Mouse (Mus musculus): ENCODE measurements at regions not wholly inside any gene's neighbourhood (a gene's known extent, or its start where the extent isn't known, plus 50 kb on each side); places are given as distances from the start of the nearest gene placed in this dataset.

DNA sequence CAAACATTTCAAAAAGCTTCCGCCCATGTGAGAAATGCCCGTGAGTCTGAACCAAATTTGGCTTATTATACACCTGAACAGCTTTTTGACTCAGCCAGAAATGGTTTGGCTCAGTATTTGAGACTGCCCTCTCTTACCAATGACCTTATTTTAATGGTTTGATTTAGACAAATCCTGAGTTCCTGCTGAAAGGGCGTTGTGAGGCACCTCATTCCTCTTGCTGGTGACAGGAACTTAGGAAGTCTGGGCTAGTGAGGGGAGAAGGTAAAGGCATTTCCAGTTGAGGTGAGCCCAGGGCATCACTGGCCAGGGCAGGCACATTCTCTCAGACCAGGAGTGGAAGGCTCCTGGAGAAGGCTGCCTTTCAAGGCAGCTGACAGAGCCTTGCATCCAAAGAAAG lies 396.1 kb downstream of the Hs3st3b1 start:
- no peak overlapping the region for H3K9ac ChIP-seq (ENCODE audit: low read depth, low read length, severe bottlenecking)
- no peak for ATAC-seq (ENCODE audit: low FRiP score, low read depth)
- no peak overlapping the region for H3K27ac ChIP-seq (replicated peaks; ENCODE audit: low read depth, low read length)
- DNase-seq (ENCODE audit: low spot score) = no peak
- H3K4me2 ChIP-seq (replicated peaks; ENCODE audit: low read depth, low read length, severe bottlenecking) = no peak overlapping the region
- whole genome bisulfite sequencing = 64% methylated on average over 3 of the region's 3 CpGs
- TF ChIP-seq POLR2A (IDR thresholded peaks at IDR 0.05; ENCODE audit: borderline replicate concordance, extremely low read depth, insufficient read depth, insufficient read length) = no peak
- H3K9me3 ChIP-seq (ENCODE audit: control insufficient read depth, low read length) = no peaks in the 10 kb centered on the region
- peaks cover 5% of the 10 kb centered on the region; the same call in 1 of the 2 replicates for H3K4me1 ChIP-seq (ENCODE audit: control insufficient read depth, insufficient read depth, low read length)
- no peak overlapping the region for H3K4me3 ChIP-seq (replicated peaks; ENCODE audit: low read length)
- no peaks in the 10 kb centered on the region for H3K27me3 ChIP-seq (ENCODE audit: control insufficient read depth, insufficient read depth, low read length)
- H3K36me3 ChIP-seq (ENCODE audit: control insufficient read depth, insufficient read depth, low read length) = no peaks in the 10 kb centered on the region

GRCm38 (mm10) chr11:63532752-63533151 lies 389.3 kb downstream of the Hs3st3b1 start:
- H3K4me1 ChIP-seq (ENCODE audit: control insufficient read depth, insufficient read depth, low read length) = peaks cover 6% of the 10 kb centered on the region; the same call in 1 of the 2 replicates
- H3K36me3 ChIP-seq (ENCODE audit: control insufficient read depth, insufficient read depth, low read length) = no peaks in the 10 kb centered on the region
- H3K9ac ChIP-seq (ENCODE audit: low read depth, low read length, severe bottlenecking) = no peak overlapping the region
- H3K27ac ChIP-seq (replicated peaks; ENCODE audit: low read depth, low read length) = no peak overlapping the region
- TF ChIP-seq POLR2A (IDR thresholded peaks at IDR 0.05; ENCODE audit: borderline replicate concordance, extremely low read depth, insufficient read depth, insufficient read length) = no peak
- 63% methylated on average over 5 of the region's 5 CpGs for WGBS
- no peak overlapping the region for H3K4me3 ChIP-seq (replicated peaks; ENCODE audit: low read length)
- ATAC-seq (ENCODE audit: low FRiP score, low read depth) (peak; percentile 68), DNase-seq (ENCODE audit: low spot score) (peak; percentile 38)
- H3K4me2 ChIP-seq (replicated peaks; ENCODE audit: low read depth, low read length, severe bottlenecking) = no peak overlapping the region
- no peaks in the 10 kb centered on the region for H3K9me3 ChIP-seq (ENCODE audit: control insufficient read depth, low read length)
- H3K27me3 ChIP-seq (ENCODE audit: control insufficient read depth, insufficient read depth, low read length) = no peaks in the 10 kb centered on the region

DNA sequence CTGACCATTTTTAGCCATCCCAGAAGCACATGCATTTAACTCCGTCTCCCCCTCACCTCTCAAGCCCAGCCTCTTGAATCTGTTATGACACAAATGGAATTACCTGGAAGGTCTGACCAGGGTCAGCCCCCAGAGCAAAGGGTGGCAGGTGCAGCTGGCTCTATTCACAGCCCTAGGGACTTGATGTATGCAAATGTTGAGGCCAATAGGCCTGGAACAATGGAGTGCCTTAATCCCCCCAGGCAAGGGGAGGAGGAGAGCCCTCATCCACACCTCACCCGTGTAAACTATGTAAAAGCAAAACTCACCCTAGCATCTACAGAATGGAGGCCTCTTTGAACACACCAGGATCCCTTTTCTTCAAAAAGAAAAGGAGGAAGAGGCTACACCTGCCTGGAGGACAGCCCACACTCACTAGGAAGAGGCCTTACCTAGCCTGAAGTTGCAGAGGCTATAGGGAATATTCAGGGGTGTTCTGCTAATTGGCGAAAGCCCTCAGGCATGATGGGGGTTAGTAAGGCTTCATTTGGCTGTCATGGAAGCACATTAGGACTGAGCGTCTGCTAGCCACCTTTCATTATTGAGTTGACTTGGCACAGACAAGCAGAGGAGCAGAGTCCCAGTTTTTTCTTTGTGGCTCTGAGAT lies 388.4 kb downstream of the Hs3st3b1 start:
- H3K27me3 ChIP-seq (ENCODE audit: control insufficient read depth, insufficient read depth, low read length) = no peaks in the 10 kb centered on the region
- no peaks in the 10 kb centered on the region for H3K9me3 ChIP-seq (ENCODE audit: control insufficient read depth, low read length)
- peaks cover 6% of the 10 kb centered on the region; the same call in 1 of the 2 replicates for H3K4me1 ChIP-seq (ENCODE audit: control insufficient read depth, insufficient read depth, low read length)
- no peak overlapping the region for H3K4me2 ChIP-seq (replicated peaks; ENCODE audit: low read depth, low read length, severe bottlenecking)
- no peak for TF ChIP-seq POLR2A (IDR thresholded peaks at IDR 0.05; ENCODE audit: borderline replicate concordance, extremely low read depth, insufficient read depth, insufficient read length)
- H3K9ac ChIP-seq (ENCODE audit: low read depth, low read length, severe bottlenecking) = no peak overlapping the region
- H3K27ac ChIP-seq (replicated peaks; ENCODE audit: low read depth, low read length) = no peak overlapping the region
- H3K4me3 ChIP-seq (replicated peaks; ENCODE audit: low read length) = no peak overlapping the region
- no peaks in the 10 kb centered on the region for H3K36me3 ChIP-seq (ENCODE audit: control insufficient read depth, insufficient read depth, low read length)
- ATAC-seq (ENCODE audit: low FRiP score, low read depth) (no peak), DNase-seq (ENCODE audit: low spot score) (no peak)
- WGBS = 54% methylated on average over 4 of the region's 4 CpGs

DNA sequence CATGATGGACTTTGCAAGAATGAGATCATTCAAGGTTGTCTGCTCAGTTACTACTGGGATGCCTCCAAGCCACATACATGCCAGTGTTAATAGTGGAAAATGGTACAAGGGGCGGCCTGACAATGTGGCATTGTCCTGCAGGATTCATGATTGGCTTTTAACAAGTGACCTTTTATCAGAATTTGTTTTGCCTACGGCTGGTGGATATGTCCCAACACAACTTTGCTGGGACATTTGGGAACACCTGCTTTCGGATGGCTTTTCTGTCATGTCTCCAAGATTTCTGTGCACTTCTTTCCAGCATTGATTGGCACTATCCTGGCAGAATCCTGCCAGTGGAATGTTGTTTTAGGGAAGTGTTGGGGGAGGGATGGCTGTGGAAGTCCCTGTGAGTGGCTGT lies 384.4 kb downstream of the Hs3st3b1 start:
- no peak for ATAC-seq (ENCODE audit: low FRiP score, low read depth)
- WGBS = 89% methylated on average over 3 of the region's 3 CpGs
- no peak overlapping the region for H3K4me2 ChIP-seq (replicated peaks; ENCODE audit: low read depth, low read length, severe bottlenecking)
- H3K27me3 ChIP-seq (ENCODE audit: control insufficient read depth, insufficient read depth, low read length) = no peaks in the 10 kb centered on the region
- H3K9me3 ChIP-seq (ENCODE audit: control insufficient read depth, low read length) = no peaks in the 10 kb centered on the region
- peaks cover 6% of the 10 kb centered on the region; the same call in 1 of the 2 replicates for H3K4me1 ChIP-seq (ENCODE audit: control insufficient read depth, insufficient read depth, low read length)
- no peak overlapping the region for H3K9ac ChIP-seq (ENCODE audit: low read depth, low read length, severe bottlenecking)
- H3K4me3 ChIP-seq (replicated peaks; ENCODE audit: low read length) = no peak overlapping the region
- H3K27ac ChIP-seq (replicated peaks; ENCODE audit: low read depth, low read length) = no peak overlapping the region
- no peak for DNase-seq (ENCODE audit: low spot score)
- no peaks in the 10 kb centered on the region for H3K36me3 ChIP-seq (ENCODE audit: control insufficient read depth, insufficient read depth, low read length)
- no peak for TF ChIP-seq POLR2A (IDR thresholded peaks at IDR 0.05; ENCODE audit: borderline replicate concordance, extremely low read depth, insufficient read depth, insufficient read length)

GRCm38 (mm10) chr11:63543971-63544696 lies 378.0 kb downstream of the Hs3st3b1 start:
- no peak overlapping the region for H3K4me3 ChIP-seq (replicated peaks; ENCODE audit: low read length)
- H3K27me3 ChIP-seq (ENCODE audit: control insufficient read depth, insufficient read depth, low read length) = no peaks in the 10 kb centered on the region
- no peak for DNase-seq (ENCODE audit: low spot score)
- H3K36me3 ChIP-seq (ENCODE audit: control insufficient read depth, insufficient read depth, low read length) = no peaks in the 10 kb centered on the region
- no peak overlapping the region for H3K4me2 ChIP-seq (replicated peaks; ENCODE audit: low read depth, low read length, severe bottlenecking)
- TF ChIP-seq POLR2A (IDR thresholded peaks at IDR 0.05; ENCODE audit: borderline replicate concordance, extremely low read depth, insufficient read depth, insufficient read length) = no peak
- H3K4me1 ChIP-seq (ENCODE audit: control insufficient read depth, insufficient read depth, low read length) = peaks cover 7% of the 10 kb centered on the region
- ATAC-seq (ENCODE audit: low FRiP score, low read depth) = no peak
- no peak overlapping the region for H3K27ac ChIP-seq (replicated peaks; ENCODE audit: low read depth, low read length)
- H3K9ac ChIP-seq (ENCODE audit: low read depth, low read length, severe bottlenecking) = no peak overlapping the region
- no peaks in the 10 kb centered on the region for H3K9me3 ChIP-seq (ENCODE audit: control insufficient read depth, low read length)
- 80% methylated on average over 7 of the region's 7 CpGs for WGBS

Data from limb, embryonic 14.5 days (tissue).